Mouse (Mus musculus) adrenal gland, adult 18-20 months (tissue): ENCODE measurements around the gene Reg3b. TPM values are rescaled to one million over a fixed set of nuclear protein-coding genes. Genes with fewer than 3 reads are reported as not detected.
"Not testable (repeated sequence)": the region's sequence is repeated elsewhere in the genome, so short reads cannot be mapped to it uniquely, and the experiment has no call there.

ENCODE experiments used
- DNase-seq, 2 experiments: peaks; one replicate each; pipeline ENCODE4 v3.0.0; 2021 to 2022; ENCODE audit warnings: low spot score in 2 of 2
- long read RNA-seq, 2 experiments: library from polyadenylated mRNA; stranded (forward); transcript quantifications; one replicate each; pipeline ENCODE4 v2.0.0; 2021
- total RNA-seq, 2 experiments: library from RNA; stranded (reverse); gene quantifications; 1 replicate in 1 of 2; 2 replicates in 1 of 2; pipeline ENCODE4 v1.2.3; 2021

The Reg3b gene
- total RNA-seq, result not detected
- long read RNA-seq, experiment 1, result 0 reads
- long read RNA-seq, experiment 2, result 0 reads

- DNase-seq, result no peak
Measured at GRCm38 (mm10) chr6:78370357-78370756, at the start of gene Reg3b. Reg3b (plus strand) TSS chr6:78370657.

DNA sequence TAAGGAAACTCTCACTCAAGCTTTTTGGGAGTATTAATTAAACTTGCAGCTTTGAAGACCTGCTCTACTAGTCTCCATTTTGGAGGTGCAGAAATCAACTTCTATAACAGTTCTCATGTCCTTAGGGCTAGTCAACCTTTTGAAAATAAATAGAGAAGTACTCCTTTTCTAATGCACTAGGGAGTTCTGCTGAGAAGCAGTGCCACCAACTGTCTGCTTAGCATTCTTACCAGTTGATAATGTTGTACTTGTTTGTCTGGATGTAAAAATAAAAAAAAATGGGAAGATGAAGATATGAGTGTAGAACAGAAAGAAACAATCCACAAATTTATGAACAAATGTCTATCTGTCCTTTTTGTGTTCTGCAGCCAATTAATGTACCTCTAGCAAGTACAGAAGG is 42.7 kb upstream of the Reg3b start:
- no peak for DNase-seq

- no peak for DNase-seq
Measured at GRCm38 (mm10) chr6:78329166-78329565, 41.3 kb upstream of the Reg3b start.

GRCm38 (mm10) chr6:78331919-78332569 is 38.4 kb upstream of the Reg3b start:
- DNase-seq, result no peak

GRCm38 (mm10) chr6:78340296-78340695 is 30.2 kb upstream of the Reg3b start:
- DNase-seq, result no peak

- no peak for DNase-seq
Measured at GRCm38 (mm10) chr6:78341689-78342088, 28.8 kb upstream of the Reg3b start.

- no peak for DNase-seq
Measured at GRCm38 (mm10) chr6:78361971-78362563, 8.4 kb upstream of the Reg3b start.

DNA sequence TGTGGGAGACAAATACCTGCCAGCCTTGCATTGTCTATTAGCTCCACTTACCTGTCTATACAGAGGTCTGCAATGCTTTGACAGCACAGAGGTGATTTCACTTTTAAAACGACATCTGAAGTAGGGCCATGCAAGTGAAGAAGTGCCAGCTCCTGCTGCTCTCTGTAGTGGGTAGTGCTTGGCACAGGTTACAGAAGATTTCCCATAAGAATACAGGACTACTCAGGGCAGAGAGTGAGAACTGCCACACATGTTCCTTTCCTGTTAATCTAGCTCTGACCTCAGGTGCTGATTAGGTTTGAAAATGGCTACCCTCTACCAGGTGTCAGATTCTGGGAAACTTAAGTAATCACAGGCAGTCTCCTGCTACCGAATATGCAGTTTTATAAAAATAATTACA is 8.3 kb downstream of the Reg3b start, which contains the start of gene Reg3d:
TSS of gene Reg3d (minus strand) at position 101 of the 400 bp plus-strand sequence.
- no peak for DNase-seq

DNA sequence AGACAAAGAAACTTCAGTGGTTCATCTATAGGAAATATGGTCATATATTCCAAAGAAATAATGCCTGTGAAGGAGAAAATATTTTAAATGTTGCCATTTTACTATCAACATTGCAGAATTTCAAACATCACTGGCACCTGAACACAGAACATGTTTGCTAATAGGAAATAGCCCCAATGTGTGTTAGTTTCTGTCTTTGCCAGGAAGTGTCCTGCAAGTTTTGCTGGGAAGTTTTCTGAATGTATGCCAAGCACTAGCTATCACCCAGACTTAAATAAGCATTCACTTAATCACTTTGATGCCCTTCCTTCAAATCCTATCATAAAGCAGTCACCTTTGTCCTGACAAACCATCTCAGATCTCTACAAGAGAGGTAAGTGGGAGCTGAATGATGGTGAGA is 10.0 kb downstream of the Reg3b start, which contains the start of gene Reg3a:
TSS of gene Reg3a (plus strand) at position 301 of the 400 bp plus-strand sequence.
- DNase-seq, result no peak

DNA sequence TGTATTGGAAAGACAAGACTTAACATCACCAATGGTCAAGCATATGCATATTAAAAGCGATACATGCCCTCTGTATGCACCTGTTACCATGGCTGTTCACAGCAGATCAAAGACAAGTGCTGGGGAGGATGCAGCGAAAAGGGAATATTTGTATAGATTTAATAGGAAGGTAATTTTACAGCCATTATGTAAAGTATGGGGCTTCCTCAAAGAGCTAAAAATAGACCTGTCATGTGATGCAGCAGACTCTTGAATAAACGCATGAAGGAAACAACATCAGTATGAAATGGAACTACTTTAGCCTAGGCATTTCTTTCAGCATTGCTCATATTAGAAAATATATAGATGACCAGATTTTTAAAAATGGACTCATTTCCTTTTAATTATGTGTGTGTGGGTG is 15.2 kb downstream of the Reg3b start:
- no peak for DNase-seq

DNA sequence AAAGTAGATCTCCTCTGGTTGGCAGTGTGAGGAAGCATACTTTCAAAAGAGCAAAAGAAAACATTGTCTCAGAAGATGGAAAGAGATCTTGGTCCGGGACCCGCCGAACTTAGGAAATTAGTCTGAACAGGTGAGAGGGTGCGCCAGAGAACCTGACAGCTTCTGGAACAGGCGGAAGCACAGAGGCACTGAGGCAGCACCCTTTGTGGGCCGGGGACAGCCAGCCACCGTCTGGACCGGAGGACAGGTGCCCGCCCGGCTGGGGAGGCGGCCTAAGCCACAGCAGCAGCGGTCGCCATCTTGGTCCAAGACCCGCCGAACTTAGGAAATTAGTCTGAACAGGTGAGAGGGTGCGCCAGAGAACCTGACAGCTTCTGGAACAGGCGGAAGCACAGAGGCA is 24.9 kb downstream of the Reg3b start, which contains the start of gene Reg2:
TSS of gene Reg2 (plus strand) at position 301 of the 400 bp plus-strand sequence.
- not testable (repeated sequence) for DNase-seq

DNA sequence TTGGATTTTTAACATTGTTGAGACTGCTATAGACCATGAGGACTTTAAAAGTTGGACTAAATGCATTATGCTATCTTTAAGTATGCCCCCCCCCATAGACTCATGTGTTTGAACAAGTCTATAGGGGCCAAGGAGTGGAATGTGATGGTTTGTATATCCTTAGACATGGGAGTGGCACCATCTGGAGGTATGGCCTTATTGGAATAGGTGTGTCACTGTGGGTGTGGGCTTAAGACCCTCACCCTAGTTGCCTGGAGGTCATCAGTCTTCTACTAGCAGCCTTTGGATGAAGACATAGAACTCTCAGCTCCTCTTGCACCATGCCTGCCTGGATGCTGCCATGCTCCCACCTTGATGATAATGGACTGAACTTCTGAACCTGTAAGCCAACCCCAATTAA is 52.0 kb downstream of the Reg3b start, which contains the start of gene Reg1:
TSS of gene Reg1 (plus strand) at position 301 of the 400 bp plus-strand sequence.
- DNase-seq, result not testable (repeated sequence)

Other genes with a start within 250 kb of the Reg3b start
- not detected for gene Reg3d, start 8.2 kb downstream of the Reg3b start, total RNA-seq
- gene Reg3a, start 10.1 kb downstream of the Reg3b start, total RNA-seq, result not detected
- not detected for gene Reg2, start 25.0 kb downstream of the Reg3b start, total RNA-seq
- not detected for gene Reg1, start 52.1 kb downstream of the Reg3b start, total RNA-seq
- not detected for gene Reg3g, start 98.2 kb downstream of the Reg3b start, total RNA-seq